Mouse (Mus musculus): Measurements from ENCODE around the gene Cracr2b. TPM values are rescaled to one million over a fixed set of nuclear protein-coding genes. Genes with fewer than 3 reads are reported as not detected.

Gene Cracr2b
- polyA plus RNA-seq, 1 experiment: 14.9 TPM

GRCm38 (mm10) chr7:141429310-141429709 is 31.6 kb upstream of the Cracr2b start, which contains the start of gene Cend1:
Gene Cend1 (minus strand): TSS chr7:141429491.
- H3K4me1 ChIP-seq (replicated peaks; ENCODE audit: control insufficient read depth, insufficient read depth, low read length): peaks cover 20% of the 10 kb centered on the region
- no peak within 1 kb of the TSS for H3K27ac ChIP-seq (ENCODE audit: control insufficient read depth, insufficient read depth, low read length)
- no peak within 1 kb of the TSS for H3K4me3 ChIP-seq (ENCODE audit: control insufficient read depth, insufficient read depth, low read length)
- no peaks in the 10 kb centered on the region for H3K27me3 ChIP-seq (ENCODE audit: control insufficient read depth, insufficient read depth, low read length)
- H3K36me3 ChIP-seq (ENCODE audit: control insufficient read depth, insufficient read depth, low read length): no peaks in the 10 kb centered on the region
- TF ChIP-seq POLR2A (IDR thresholded peaks at IDR 0.05; ENCODE audit: control insufficient read depth, extremely low read depth, insufficient read depth, low read length, poor library complexity): no peak
- no peak for TF ChIP-seq CTCF (IDR thresholded peaks at IDR 0.05; ENCODE audit: borderline replicate concordance, control insufficient read depth, extremely low read depth, insufficient read depth, low read length, poor library complexity)
- DNase-seq: no peak
- WGBS: 71% methylated on average over 19 of the region's 19 CpGs

DNA sequence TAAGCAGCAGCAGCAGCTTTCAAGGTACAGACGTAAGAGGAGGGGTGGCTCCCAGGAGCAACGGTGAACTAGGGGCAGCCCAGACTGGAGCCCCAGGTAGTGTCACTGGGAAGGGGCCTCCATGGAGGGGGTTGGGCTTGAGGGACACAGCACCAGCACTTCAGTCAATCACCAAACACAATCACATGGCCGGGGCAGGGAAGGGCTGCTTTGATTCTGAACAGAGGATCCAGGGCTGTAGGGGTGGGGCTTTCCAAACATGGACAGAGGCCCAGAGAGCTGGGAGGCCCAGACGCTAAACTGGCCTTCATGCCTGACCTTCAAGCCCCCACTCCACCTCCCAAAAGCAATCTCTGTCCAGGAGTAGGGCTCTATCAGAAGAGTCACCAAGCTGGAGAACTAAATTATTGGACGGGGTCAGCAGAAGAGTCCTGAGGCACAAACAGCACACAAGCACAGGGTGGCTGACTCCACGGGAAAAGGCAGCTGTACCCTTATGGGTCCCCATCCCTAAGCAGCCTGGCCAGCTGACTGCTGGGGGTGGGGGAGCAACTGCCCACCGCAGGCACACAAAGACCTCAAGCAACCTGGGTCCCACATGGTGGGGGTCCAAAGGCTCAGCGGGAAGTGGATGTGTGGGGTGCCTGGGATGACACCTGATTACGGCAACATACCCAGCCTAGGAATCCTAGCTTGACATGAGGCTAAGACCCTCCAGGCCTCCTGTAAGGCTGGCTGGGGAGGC is 30.9 kb upstream of the Cracr2b start:
- WGBS: 95% methylated on average over 9 of the region's 9 CpGs
- Histone ChIP-seq H3K27ac (ENCODE audit: control insufficient read depth, insufficient read depth, low read length) (no peak overlapping the region), H3K27me3 (ENCODE audit: control insufficient read depth, insufficient read depth, low read length) (no peaks in the 10 kb centered on the region)

DNA sequence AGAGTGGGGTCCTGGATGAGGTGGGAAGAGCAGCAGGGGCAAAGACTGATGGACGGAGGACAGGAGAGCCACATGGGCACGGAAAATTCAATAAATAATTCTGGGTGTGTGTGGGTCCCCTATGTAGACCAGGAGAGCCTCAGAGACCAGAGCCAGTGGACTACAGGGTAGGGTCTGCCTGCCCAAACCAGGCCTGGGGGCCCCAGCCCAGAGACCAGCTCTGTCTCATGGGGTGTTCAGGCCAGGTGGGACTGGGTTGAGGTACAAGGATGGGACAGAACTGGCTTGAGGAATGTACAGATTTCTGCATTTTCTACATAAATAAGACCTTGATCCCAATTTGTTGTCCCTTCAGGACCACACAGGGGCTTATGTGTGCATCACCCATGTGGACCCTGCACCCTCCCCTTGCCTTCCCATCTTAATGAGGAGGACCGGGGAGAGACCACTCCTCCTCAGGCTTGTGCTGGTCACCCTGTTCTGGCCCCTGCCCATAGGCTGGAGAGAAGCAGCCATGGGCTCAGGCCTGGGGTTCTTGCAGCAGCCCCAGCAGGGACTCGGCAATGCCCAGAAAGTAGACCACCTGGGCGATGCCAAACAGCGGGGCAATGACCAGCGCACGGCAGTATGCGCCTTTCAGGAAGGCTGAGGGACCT is 30.2 kb upstream of the Cracr2b start:
- WGBS: 98% methylated on average over 9 of the region's 9 CpGs
- H3K27ac ChIP-seq (ENCODE audit: control insufficient read depth, insufficient read depth, low read length): no peak overlapping the region
- TF ChIP-seq CTCF (IDR thresholded peaks at IDR 0.05; ENCODE audit: borderline replicate concordance, control insufficient read depth, extremely low read depth, insufficient read depth, low read length, poor library complexity) (no peak), POLR2A (IDR thresholded peaks at IDR 0.05; ENCODE audit: control insufficient read depth, extremely low read depth, insufficient read depth, low read length, poor library complexity) (no peak)
- no peaks in the 10 kb centered on the region for H3K36me3 ChIP-seq (ENCODE audit: control insufficient read depth, insufficient read depth, low read length)
- DNase-seq: no peak
- H3K27me3 ChIP-seq (ENCODE audit: control insufficient read depth, insufficient read depth, low read length): no peaks in the 10 kb centered on the region
- peaks cover 31% of the 10 kb centered on the region for H3K4me1 ChIP-seq (replicated peaks; ENCODE audit: control insufficient read depth, insufficient read depth, low read length)
- no peak overlapping the region for H3K4me3 ChIP-seq (ENCODE audit: control insufficient read depth, insufficient read depth, low read length)

More for the DNA sequence above, 30.9 kb upstream of the Cracr2b start:
- DNase-seq: no peak
- peaks cover 27% of the 10 kb centered on the region for H3K4me1 ChIP-seq (replicated peaks; ENCODE audit: control insufficient read depth, insufficient read depth, low read length)
- no peak overlapping the region for H3K4me3 ChIP-seq (ENCODE audit: control insufficient read depth, insufficient read depth, low read length)
- no peaks in the 10 kb centered on the region for H3K36me3 ChIP-seq (ENCODE audit: control insufficient read depth, insufficient read depth, low read length)
- no peak for TF ChIP-seq POLR2A (IDR thresholded peaks at IDR 0.05; ENCODE audit: control insufficient read depth, extremely low read depth, insufficient read depth, low read length, poor library complexity)
- TF ChIP-seq CTCF (IDR thresholded peaks at IDR 0.05; ENCODE audit: borderline replicate concordance, control insufficient read depth, extremely low read depth, insufficient read depth, low read length, poor library complexity): no peak

DNA sequence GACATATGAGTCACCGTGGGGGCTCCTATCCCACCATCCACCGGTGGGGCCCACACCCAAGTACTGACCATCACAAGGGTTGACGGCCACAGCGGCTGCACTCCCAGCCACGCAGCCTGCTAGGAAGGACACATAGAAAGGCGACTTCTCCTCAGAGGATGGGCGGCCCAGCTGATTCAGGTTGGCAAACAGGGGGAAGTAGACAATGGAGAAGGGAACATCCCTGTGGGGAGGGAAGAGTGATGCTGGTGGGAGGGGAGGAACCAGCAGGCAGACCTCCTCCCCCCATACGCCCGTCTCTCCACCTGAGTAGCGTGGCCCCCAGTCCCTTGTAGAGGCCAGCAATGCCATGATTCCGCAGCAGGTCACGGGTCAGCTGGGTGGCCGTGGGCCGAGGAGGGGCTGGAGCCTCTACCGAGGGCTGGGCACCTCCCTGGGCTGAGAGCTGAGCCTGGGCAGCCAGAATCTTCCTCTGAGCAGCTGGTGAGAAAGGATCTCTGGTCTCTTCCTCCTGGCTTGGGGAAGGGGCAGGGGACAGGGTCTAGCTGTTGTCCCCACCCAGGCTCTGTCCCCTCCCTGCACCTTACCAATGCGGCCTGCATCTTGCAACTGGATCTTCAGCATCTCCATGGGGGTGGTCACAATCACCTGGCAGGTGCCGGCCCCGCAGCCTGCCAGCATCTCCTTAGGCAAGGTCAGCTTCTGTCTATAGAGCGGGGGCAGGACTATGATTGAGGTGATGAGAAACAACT is 29.3 kb upstream of the Cracr2b start:
- no peak for TF ChIP-seq POLR2A (IDR thresholded peaks at IDR 0.05; ENCODE audit: control insufficient read depth, extremely low read depth, insufficient read depth, low read length, poor library complexity)
- no peak for TF ChIP-seq CTCF (IDR thresholded peaks at IDR 0.05; ENCODE audit: borderline replicate concordance, control insufficient read depth, extremely low read depth, insufficient read depth, low read length, poor library complexity)
- H3K27ac ChIP-seq (ENCODE audit: control insufficient read depth, insufficient read depth, low read length): no peak overlapping the region

GRCm38 (mm10) chr7:141432186-141432611 is 28.7 kb upstream of the Cracr2b start:
- TF ChIP-seq CTCF (IDR thresholded peaks at IDR 0.05; ENCODE audit: borderline replicate concordance, control insufficient read depth, extremely low read depth, insufficient read depth, low read length, poor library complexity) (no peak), POLR2A (IDR thresholded peaks at IDR 0.05; ENCODE audit: control insufficient read depth, extremely low read depth, insufficient read depth, low read length, poor library complexity) (no peak)
- 83% methylated on average over 8 of the region's 8 CpGs for WGBS
- Histone ChIP-seq H3K27me3 (ENCODE audit: control insufficient read depth, insufficient read depth, low read length) (no peaks in the 10 kb centered on the region), H3K36me3 (ENCODE audit: control insufficient read depth, insufficient read depth, low read length) (no peaks in the 10 kb centered on the region), H3K27ac (ENCODE audit: control insufficient read depth, insufficient read depth, low read length) (no peak overlapping the region), H3K4me3 (ENCODE audit: control insufficient read depth, insufficient read depth, low read length) (no peak overlapping the region), H3K4me1 (replicated peaks; ENCODE audit: control insufficient read depth, insufficient read depth, low read length) (peaks cover 31% of the 10 kb centered on the region)
- DNase-seq: no peak

More for the DNA sequence above, 29.3 kb upstream of the Cracr2b start:
- Histone ChIP-seq H3K4me3 (ENCODE audit: control insufficient read depth, insufficient read depth, low read length) (no peak overlapping the region), H3K36me3 (ENCODE audit: control insufficient read depth, insufficient read depth, low read length) (no peaks in the 10 kb centered on the region), H3K4me1 (replicated peaks; ENCODE audit: control insufficient read depth, insufficient read depth, low read length) (peaks cover 31% of the 10 kb centered on the region), H3K27me3 (ENCODE audit: control insufficient read depth, insufficient read depth, low read length) (no peaks in the 10 kb centered on the region)
- 98% methylated on average over 19 of the region's 19 CpGs for WGBS
- DNase-seq: no peak
